24 mouse cellular contexts compared by ENCODE assay signal in genomic region chr8:11234879-11235210, GRCm38 (mm10).
DNase-seq lines count a peak whose midpoint lies in the region; ATAC-seq and TF ChIP-seq lines count a peak whose summit lies in the region.
"Had no signal": no experiment of that assay in that cellular context is flagged by ENCODE, and none has a peak within 500 bp of the region (broad histone marks: within the 10 kb centered on the region; RNA-seq: fewer than 3 reads in every experiment).

No protein-coding gene starts in this region.

- peak; percentile 57 for DNase-seq in Patski (ENCODE audit: low read depth, low spot score)
- peak; percentile 84 for DNase-seq in kidney, adult 11 months
- DNase-seq in kidney, postnatal 14 days = peak; percentile 69
- DNase-seq in left cerebral cortex, postnatal 10 days (ENCODE audit: extremely low spot score in 1 of 2, low spot score in 2 of 2) = no peak
- DNase-seq in heart, postnatal 10 days = no peak
- DNase-seq: B cell, adult 2 months; cerebellum, adult 2 months; cerebellum, postnatal 14 days; gastrocnemius, postnatal 14 days; layer of hippocampus, adult 9-11 months; thymus, adult 2 months; thymus, postnatal 36 days had no signal

- POLR2A ChIA-PET in Patski (lab: Charles Lee) = interaction anchor here (1.6 kb wide), 1 partner anchor 77 kb away, joined by 5 read pairs; no protein-coding TSS in a partner anchor

- H3K9ac ChIP-seq in kidney, embryonic 14.5 days (ENCODE audit: low read depth, low read length) = no peak overlapping the region
- no peak overlapping the region for H3K9ac ChIP-seq in heart, embryonic 11.5 days (ENCODE audit: low read depth, low read length)
- H3K9ac ChIP-seq: heart, embryonic 12.5 days; hindbrain, embryonic 15.5 days; limb, embryonic 13.5 days; lung, embryonic 15.5 days; neural tube, embryonic 12.5 days had no signal

- H3K4me1 ChIP-seq in kidney, embryonic 14.5 days (ENCODE audit: control insufficient read depth, insufficient read depth, low read length) = peaks cover 11% of the 10 kb centered on the region; the same call in 1 of the 2 replicates
- peaks cover 7% of the 10 kb centered on the region for H3K4me1 ChIP-seq in heart, embryonic 11.5 days (ENCODE audit: control insufficient read depth, insufficient read depth, low read length)
- H3K4me1 ChIP-seq: hindbrain, embryonic 15.5 days; limb, embryonic 13.5 days; lung, embryonic 15.5 days; neural tube, embryonic 12.5 days had no signal

- 0 out of 2 replicates have a peak overlapping the region, but pooled peaks have one; percentile 45 for H3K27ac ChIP-seq in kidney, embryonic 14.5 days (ENCODE audit: low read depth, low read length)
- H3K27ac ChIP-seq in heart, embryonic 11.5 days (ENCODE audit: low read depth, low read length) = no peak overlapping the region
- H3K27ac ChIP-seq: hindbrain, embryonic 15.5 days; limb, embryonic 13.5 days; lung, embryonic 15.5 days; neural tube, embryonic 12.5 days had no signal

- in situ Hi-C loops in Patski (cut with MboI; ENCODE audit: low pct_unique_long_range_greater_than_20kb) = no loop called here

- no peaks in the 10 kb centered on the region for H3K9me3 ChIP-seq in kidney, embryonic 14.5 days (ENCODE audit: control insufficient read depth, low read length)
- no peaks in the 10 kb centered on the region for H3K9me3 ChIP-seq in heart, embryonic 11.5 days (replicated peaks; ENCODE audit: control insufficient read depth, low read length)
- H3K9me3 ChIP-seq: heart, embryonic 12.5 days; hindbrain, embryonic 15.5 days; limb, embryonic 13.5 days; lung, embryonic 15.5 days; neural tube, embryonic 12.5 days had no signal

- peak; percentile 95 for ATAC-seq in Patski
- peak; percentile 65 for ATAC-seq in kidney, embryonic 14.5 days (ENCODE audit: low FRiP score, low TSS enrichment)
- ATAC-seq in heart, embryonic 11.5 days (replicated peaks; ENCODE audit: insufficient number of reproducible peaks, low FRiP score, low TSS enrichment) = no peak
- ATAC-seq: activated CD4-positive, CD25-positive, alpha-beta regulatory T cell, adult 4 months; inflammation-experienced regulatory T-cells, adult 6 months had no signal

- TF ChIP-seq CTCF in Patski (IDR thresholded peaks at IDR 0.05) = no peak

- no peaks in the 10 kb centered on the region for H3K27me3 ChIP-seq in Patski
- no peaks in the 10 kb centered on the region for H3K27me3 ChIP-seq in kidney, embryonic 14.5 days (ENCODE audit: control insufficient read depth, insufficient read depth, low read length)
- no peaks in the 10 kb centered on the region for H3K27me3 ChIP-seq in heart, embryonic 11.5 days (ENCODE audit: control insufficient read depth, insufficient read depth, low read length)
- H3K27me3 ChIP-seq: heart, embryonic 12.5 days; hindbrain, embryonic 15.5 days; limb, embryonic 13.5 days; lung, embryonic 15.5 days; neural tube, embryonic 12.5 days had no signal

- intact Hi-C loops in left cerebral cortex, postnatal 10 days (cut with DNase I) = no loop called here
- intact Hi-C loops in heart, postnatal 10 days (cut with DNase I) = no loop called here

- CTCF ChIA-PET in Patski (lab: Charles Lee) = interaction anchor here (1.0 to 3.5 kb wide), 3 partner anchors 18 to 184 kb away, joined by 3 to 17 read pairs (median 7); no protein-coding TSS in a partner anchor

- no peak overlapping the region for H3K4me3 ChIP-seq in kidney, embryonic 14.5 days (ENCODE audit: low read length)
- H3K4me3 ChIP-seq in heart, embryonic 11.5 days (ENCODE audit: low read depth, low read length) = no peak overlapping the region
- H3K4me3 ChIP-seq: erythroblast, embryonic 14.5 days; heart, embryonic 12.5 days; hindbrain, embryonic 15.5 days; limb, embryonic 13.5 days; lung, embryonic 15.5 days; myocyte; neural tube, embryonic 12.5 days had no signal

- 83% methylated on average over 6 of the region's 6 CpGs for WGBS in kidney, embryonic 14.5 days
- WGBS in heart, embryonic 11.5 days (ENCODE audit: insufficient replicate concordance) = 74% methylated on average over 6 of the region's 6 CpGs

- peaks cover 82% of the 10 kb centered on the region for H3K36me3 ChIP-seq in kidney, embryonic 14.5 days (ENCODE audit: control insufficient read depth, insufficient read depth, low read length)
- peaks cover 12% of the 10 kb centered on the region for H3K36me3 ChIP-seq in heart, embryonic 11.5 days (ENCODE audit: control insufficient read depth, insufficient read depth, low read length)
- H3K36me3 ChIP-seq: hindbrain, embryonic 15.5 days; neural tube, embryonic 12.5 days had no signal

- no peak overlapping the region for H3K4me2 ChIP-seq in kidney, embryonic 14.5 days (replicated peaks; ENCODE audit: low read depth, low read length)
- H3K4me2 ChIP-seq in heart, embryonic 11.5 days = no peak overlapping the region
- H3K4me2 ChIP-seq: heart, embryonic 12.5 days; hindbrain, embryonic 15.5 days; limb, embryonic 13.5 days; liver, embryonic 11.5 days; lung, embryonic 15.5 days; neural tube, embryonic 12.5 days had no signal

Comparison
In these comparisons a context has a peak if more than half of its experiments do, and no peak if none do; other contexts are left out.
1. DNase-seq: peak in Patski (single experiment), kidney, adult 11 months (single experiment) and kidney, postnatal 14 days (single experiment); none in left cerebral cortex, postnatal 10 days (0 of 2) and heart, postnatal 10 days (0 of 2).